Mouse (Mus musculus): ENCODE measurements around the gene Mrtfb. TPM values are rescaled to one million over a fixed set of nuclear protein-coding genes. Genes with fewer than 3 reads are reported as not detected.
A peak's percentile ranks its signal among the peaks of the same experiment; 100 is the strongest.

The Mrtfb gene
- polyA plus RNA-seq, 1 experiment from 2014 or later: 19.1 TPM

DNA sequence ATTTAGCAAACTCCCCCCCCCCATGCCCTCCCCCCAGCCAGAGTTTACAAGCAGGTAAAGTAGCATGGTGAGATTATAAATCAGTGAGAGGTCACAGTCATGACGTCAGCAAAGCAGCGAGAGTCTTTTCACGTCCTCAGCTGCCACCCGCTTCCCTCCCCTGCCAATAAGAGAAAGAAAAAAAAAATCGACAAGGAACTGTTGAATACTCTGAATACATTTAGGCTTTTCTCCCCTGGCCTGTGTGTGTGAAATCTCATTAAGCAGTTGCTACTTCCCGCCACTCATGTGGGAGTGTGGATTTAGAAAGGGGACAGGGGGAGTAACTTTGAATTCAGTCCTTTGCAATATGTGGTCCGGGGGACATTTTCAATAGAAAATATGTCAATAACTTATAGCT, 194.6 kb downstream of the Mrtfb start:
- Histone ChIP-seq H3K27ac (ENCODE audit: low read depth, low read length) (no peak overlapping the region), H3K4me2 (no peak overlapping the region), H3K27me3 (ENCODE audit: control insufficient read depth, insufficient read depth, low read length) (peaks cover 31% of the 10 kb centered on the region), H3K4me3 (ENCODE audit: low read depth, low read length) (no peak overlapping the region), H3K9ac (ENCODE audit: low read length) (no peak overlapping the region), H3K4me1 (ENCODE audit: control insufficient read depth, insufficient read depth, low read length) (peaks cover 43% of the 10 kb centered on the region), H3K9me3 (ENCODE audit: control insufficient read depth, low read length) (no peaks in the 10 kb centered on the region), H3K36me3 (ENCODE audit: control insufficient read depth, insufficient read depth, low read length) (no peaks in the 10 kb centered on the region)
- peak; percentile 87 for DNase-seq (ENCODE audit: low spot score, missing footprints)
- 7% methylated on average over 7 of the region's 7 CpGs for WGBS
- ATAC-seq (ENCODE audit: low FRiP score): no peak

DNA sequence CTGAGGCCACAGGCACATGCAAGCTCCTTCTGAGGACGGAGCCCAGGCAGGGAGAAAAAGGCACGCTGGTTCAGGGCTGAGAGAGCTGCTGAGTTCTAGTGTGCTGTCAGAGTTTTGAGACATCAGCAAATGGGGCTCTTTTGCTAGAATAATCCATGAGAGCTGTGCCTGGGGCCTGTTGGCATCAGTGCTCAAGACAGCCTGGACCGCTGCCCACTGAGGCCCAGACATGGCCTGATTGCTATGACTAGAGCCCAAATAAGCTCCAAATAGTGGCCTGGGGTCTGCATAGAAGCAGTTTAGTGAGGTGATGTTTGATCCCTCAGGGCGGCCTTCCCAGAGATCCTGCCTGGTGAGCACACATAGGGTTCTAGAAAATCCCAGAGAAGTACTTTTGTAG, 195.7 kb downstream of the Mrtfb start:
- DNase-seq (ENCODE audit: low spot score, missing footprints): peak; percentile 75
- ATAC-seq (ENCODE audit: low FRiP score): no peak
- H3K36me3 ChIP-seq (ENCODE audit: control insufficient read depth, insufficient read depth, low read length): no peaks in the 10 kb centered on the region
- H3K27ac ChIP-seq (ENCODE audit: low read depth, low read length): no peak overlapping the region
- peaks cover 22% of the 10 kb centered on the region for H3K27me3 ChIP-seq (ENCODE audit: control insufficient read depth, insufficient read depth, low read length)
- 77% methylated on average over 4 of the region's 4 CpGs for WGBS
- no peak overlapping the region for H3K4me2 ChIP-seq
- no peak overlapping the region for H3K4me3 ChIP-seq (ENCODE audit: low read depth, low read length)
- H3K4me1 ChIP-seq (ENCODE audit: control insufficient read depth, insufficient read depth, low read length): peaks cover 40% of the 10 kb centered on the region
- H3K9ac ChIP-seq (ENCODE audit: low read length): no peak overlapping the region
- H3K9me3 ChIP-seq (ENCODE audit: control insufficient read depth, low read length): no peaks in the 10 kb centered on the region

DNA sequence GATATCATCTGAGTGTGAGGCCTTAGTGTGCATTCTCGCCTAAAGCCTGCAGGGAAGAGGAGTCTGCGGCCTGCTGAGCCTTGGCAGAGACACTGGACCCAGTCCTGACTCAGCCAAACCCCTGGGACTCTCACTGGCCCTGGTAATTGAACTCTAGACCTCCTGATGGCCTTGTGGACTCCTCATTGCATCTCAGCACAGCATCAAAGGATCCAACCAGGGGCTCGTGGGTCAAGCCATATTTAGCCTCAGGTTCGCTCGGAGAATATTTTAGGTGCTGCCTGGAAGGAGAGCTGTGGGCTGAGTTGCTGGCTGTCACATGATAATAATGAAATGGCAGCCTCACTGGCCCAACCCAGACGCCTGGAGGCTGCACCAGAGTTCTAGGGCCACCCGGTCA, 196.4 kb downstream of the Mrtfb start:
- Histone ChIP-seq H3K4me3 (ENCODE audit: low read depth, low read length) (no peak overlapping the region), H3K4me1 (ENCODE audit: control insufficient read depth, insufficient read depth, low read length) (peaks cover 38% of the 10 kb centered on the region), H3K9me3 (ENCODE audit: control insufficient read depth, low read length) (no peaks in the 10 kb centered on the region), H3K27me3 (ENCODE audit: control insufficient read depth, insufficient read depth, low read length) (peaks cover 22% of the 10 kb centered on the region), H3K4me2 (no peak overlapping the region), H3K9ac (ENCODE audit: low read length) (no peak overlapping the region), H3K36me3 (ENCODE audit: control insufficient read depth, insufficient read depth, low read length) (no peaks in the 10 kb centered on the region), H3K27ac (ENCODE audit: low read depth, low read length) (no peak overlapping the region)
- WGBS: 87% methylated on average over 7 of the region's 7 CpGs
- ATAC-seq (ENCODE audit: low FRiP score) (no peak), DNase-seq (ENCODE audit: low spot score, missing footprints) (peak; percentile 75)

DNA sequence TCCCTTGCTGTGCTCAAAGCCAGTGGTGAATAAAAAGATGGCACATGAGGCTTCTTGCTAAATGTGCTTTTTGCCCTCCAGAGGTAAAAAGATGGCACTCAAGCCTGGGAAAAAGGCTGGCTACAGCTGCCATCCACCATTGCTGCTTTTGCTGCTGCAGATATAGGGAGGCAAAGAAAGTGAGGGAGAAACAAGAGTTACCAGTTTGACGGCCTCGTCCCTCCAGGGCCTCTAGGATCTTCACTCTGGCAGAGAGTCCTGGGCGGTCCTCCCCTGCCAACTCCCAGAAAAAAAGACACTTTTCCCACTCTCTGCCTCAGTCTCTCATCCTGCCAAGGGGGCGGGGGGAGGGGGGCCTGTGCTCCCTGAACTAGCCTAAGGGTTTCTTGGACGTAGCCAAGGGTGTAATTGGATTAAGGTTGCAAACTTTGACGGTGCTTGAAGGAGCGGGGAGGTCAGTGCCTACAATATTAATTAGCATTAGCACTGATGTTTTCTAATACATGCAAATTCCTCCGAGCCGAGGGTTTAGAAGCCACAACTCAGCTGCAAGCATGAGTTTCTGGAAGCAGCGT, 197.8 kb downstream of the Mrtfb start:
- Histone ChIP-seq H3K9me3 (ENCODE audit: control insufficient read depth, low read length) (no peaks in the 10 kb centered on the region), H3K27ac (ENCODE audit: low read depth, low read length) (no peak overlapping the region), H3K4me3 (ENCODE audit: low read depth, low read length) (no peak overlapping the region), H3K4me1 (ENCODE audit: control insufficient read depth, insufficient read depth, low read length) (peaks cover 31% of the 10 kb centered on the region), H3K36me3 (ENCODE audit: control insufficient read depth, insufficient read depth, low read length) (no peaks in the 10 kb centered on the region), H3K4me2 (no peak overlapping the region), H3K27me3 (ENCODE audit: control insufficient read depth, insufficient read depth, low read length) (peaks cover 11% of the 10 kb centered on the region; the same call in 1 of the 2 replicates), H3K9ac (ENCODE audit: low read length) (no peak overlapping the region)
- WGBS: 12% methylated on average over 10 of the region's 10 CpGs
- DNase-seq (ENCODE audit: low spot score, missing footprints) (peak; percentile 88), ATAC-seq (ENCODE audit: low FRiP score) (peak; percentile 72)

DNA sequence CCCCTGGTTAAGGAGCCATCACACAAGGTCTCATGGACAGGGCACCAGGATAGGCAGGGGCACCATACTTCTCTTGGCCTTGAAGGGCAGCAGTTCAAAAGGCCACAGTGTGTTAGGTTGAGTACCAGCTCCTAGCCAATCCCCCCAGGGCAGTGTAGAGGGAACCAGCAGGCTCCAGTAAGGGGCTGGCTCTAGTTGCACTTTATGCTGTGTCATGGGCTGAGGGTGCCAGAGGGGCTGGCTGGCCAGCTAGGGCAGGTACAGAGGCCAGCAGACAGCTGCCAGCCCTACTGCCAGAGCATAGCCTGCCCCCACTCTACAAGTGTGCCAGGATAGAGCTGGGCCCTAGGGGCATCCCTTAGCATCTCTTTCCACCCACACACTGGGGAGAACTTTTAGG, 199.3 kb downstream of the Mrtfb start:
- no peak overlapping the region for H3K9ac ChIP-seq (ENCODE audit: low read length)
- DNase-seq (ENCODE audit: low spot score, missing footprints) (peak; percentile 31), ATAC-seq (ENCODE audit: low FRiP score) (no peak)
- no peaks in the 10 kb centered on the region for H3K9me3 ChIP-seq (ENCODE audit: control insufficient read depth, low read length)
- no peaks in the 10 kb centered on the region for H3K36me3 ChIP-seq (ENCODE audit: control insufficient read depth, insufficient read depth, low read length)
- H3K27ac ChIP-seq (ENCODE audit: low read depth, low read length): no peak overlapping the region
- no peaks in the 10 kb centered on the region for H3K27me3 ChIP-seq (ENCODE audit: control insufficient read depth, insufficient read depth, low read length)
- no peak overlapping the region for H3K4me3 ChIP-seq (ENCODE audit: low read depth, low read length)
- H3K4me1 ChIP-seq (ENCODE audit: control insufficient read depth, insufficient read depth, low read length): peaks cover 18% of the 10 kb centered on the region
- no peak overlapping the region for H3K4me2 ChIP-seq

DNA sequence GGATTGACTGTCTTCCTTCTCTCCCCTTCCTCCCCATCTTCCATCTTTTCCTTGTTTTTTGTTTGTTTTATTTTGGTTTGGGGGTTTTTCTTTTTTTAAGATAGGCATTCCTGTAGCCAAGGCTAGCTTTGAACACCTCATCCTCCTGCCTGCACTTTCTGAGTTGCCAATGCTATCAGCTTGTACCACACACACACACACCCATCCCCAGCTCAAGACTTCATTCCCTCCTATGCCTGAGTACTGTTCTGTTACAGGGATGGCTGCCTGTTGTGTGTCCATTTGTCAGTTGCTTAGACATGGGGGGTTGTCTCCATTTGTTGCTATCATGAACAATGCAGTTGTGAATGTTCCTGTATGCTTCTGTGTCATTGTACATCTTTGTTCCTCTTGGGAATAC, 202.3 kb downstream of the Mrtfb start:
- Histone ChIP-seq H3K9me3 (ENCODE audit: control insufficient read depth, low read length) (no peaks in the 10 kb centered on the region), H3K4me3 (ENCODE audit: low read depth, low read length) (no peak overlapping the region), H3K4me2 (no peak overlapping the region), H3K27me3 (ENCODE audit: control insufficient read depth, insufficient read depth, low read length) (no peaks in the 10 kb centered on the region), H3K4me1 (ENCODE audit: control insufficient read depth, insufficient read depth, low read length) (peaks cover 8% of the 10 kb centered on the region; the same call in 1 of the 2 replicates), H3K36me3 (ENCODE audit: control insufficient read depth, insufficient read depth, low read length) (no peaks in the 10 kb centered on the region), H3K27ac (ENCODE audit: low read depth, low read length) (no peak overlapping the region), H3K9ac (ENCODE audit: low read length) (no peak overlapping the region)
- ATAC-seq (ENCODE audit: low FRiP score) (no peak), DNase-seq (ENCODE audit: low spot score, missing footprints) (no peak)

DNA sequence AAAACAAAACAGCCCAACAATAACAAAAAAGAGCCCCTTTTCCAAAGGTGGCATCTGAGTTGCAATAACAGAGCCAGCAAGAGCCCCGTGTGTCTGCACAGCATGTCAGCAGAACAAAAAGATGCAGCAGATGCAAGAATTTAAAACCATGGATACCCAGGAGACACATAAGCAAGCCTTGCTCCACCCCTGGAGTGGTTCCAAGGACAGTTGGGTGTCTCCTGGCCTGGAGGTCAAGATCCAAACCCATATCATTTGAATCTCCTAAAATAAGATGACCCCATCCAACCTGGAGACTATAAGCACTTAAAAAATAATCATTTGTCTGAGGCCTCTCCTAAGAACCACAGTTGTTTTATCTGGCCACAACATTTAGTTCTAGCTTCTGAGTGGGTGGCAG, 203.8 kb downstream of the Mrtfb start:
- peaks cover 5% of the 10 kb centered on the region; the same call in 1 of the 2 replicates for H3K4me1 ChIP-seq (ENCODE audit: control insufficient read depth, insufficient read depth, low read length)
- no peak overlapping the region for H3K9ac ChIP-seq (ENCODE audit: low read length)
- H3K9me3 ChIP-seq (ENCODE audit: control insufficient read depth, low read length): no peaks in the 10 kb centered on the region
- H3K27ac ChIP-seq (ENCODE audit: low read depth, low read length): no peak overlapping the region
- no peaks in the 10 kb centered on the region for H3K27me3 ChIP-seq (ENCODE audit: control insufficient read depth, insufficient read depth, low read length)
- ATAC-seq (ENCODE audit: low FRiP score): no peak
- no peaks in the 10 kb centered on the region for H3K36me3 ChIP-seq (ENCODE audit: control insufficient read depth, insufficient read depth, low read length)
- no peak overlapping the region for H3K4me2 ChIP-seq
- DNase-seq (ENCODE audit: low spot score, missing footprints): peak; percentile 26
- no peak overlapping the region for H3K4me3 ChIP-seq (ENCODE audit: low read depth, low read length)
- WGBS: 55% methylated on average over 1 of the region's 1 CpGs

DNA sequence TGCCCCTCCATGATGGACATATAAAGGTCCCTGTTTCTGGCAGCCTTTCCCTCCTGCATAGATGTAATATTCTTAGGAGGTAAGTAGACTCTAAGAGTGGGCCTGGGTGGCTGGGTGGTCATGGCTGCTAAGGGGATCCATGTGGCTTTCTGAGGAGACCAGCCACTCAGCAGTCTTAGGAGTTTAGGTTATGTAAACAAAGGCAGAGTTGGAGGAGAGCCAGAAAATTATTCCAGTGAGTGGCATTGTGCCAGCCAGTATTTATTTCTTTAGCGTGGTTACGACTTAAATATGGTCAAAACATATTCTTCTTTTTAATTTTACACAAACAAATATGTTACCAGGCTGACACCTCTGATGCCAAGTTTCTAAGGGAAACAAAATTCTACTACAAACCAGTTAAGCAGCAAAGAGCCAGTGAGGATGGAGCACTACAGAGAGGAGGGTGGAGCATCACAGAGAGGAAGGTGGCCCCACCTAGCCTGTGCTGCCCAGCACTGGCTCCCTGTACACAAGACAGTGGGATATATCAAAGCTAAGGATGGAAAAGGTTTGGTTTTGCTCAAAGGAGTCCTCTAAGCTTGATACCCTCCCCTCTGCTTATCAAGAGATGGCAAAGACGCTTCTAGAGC, 204.6 kb downstream of the Mrtfb start:
- Histone ChIP-seq H3K36me3 (ENCODE audit: control insufficient read depth, insufficient read depth, low read length) (no peaks in the 10 kb centered on the region), H3K9me3 (ENCODE audit: control insufficient read depth, low read length) (no peaks in the 10 kb centered on the region), H3K4me2 (no peak overlapping the region), H3K4me1 (ENCODE audit: control insufficient read depth, insufficient read depth, low read length) (peaks cover 5% of the 10 kb centered on the region; the same call in 1 of the 2 replicates), H3K27me3 (ENCODE audit: control insufficient read depth, insufficient read depth, low read length) (no peaks in the 10 kb centered on the region), H3K9ac (ENCODE audit: low read length) (no peak overlapping the region), H3K27ac (ENCODE audit: low read depth, low read length) (no peak overlapping the region), H3K4me3 (ENCODE audit: low read depth, low read length) (no peak overlapping the region)
- ATAC-seq (ENCODE audit: low FRiP score) (no peak), DNase-seq (ENCODE audit: low spot score, missing footprints) (peak; percentile 56)
- WGBS: 80% methylated on average over 3 of the region's 3 CpGs

DNA sequence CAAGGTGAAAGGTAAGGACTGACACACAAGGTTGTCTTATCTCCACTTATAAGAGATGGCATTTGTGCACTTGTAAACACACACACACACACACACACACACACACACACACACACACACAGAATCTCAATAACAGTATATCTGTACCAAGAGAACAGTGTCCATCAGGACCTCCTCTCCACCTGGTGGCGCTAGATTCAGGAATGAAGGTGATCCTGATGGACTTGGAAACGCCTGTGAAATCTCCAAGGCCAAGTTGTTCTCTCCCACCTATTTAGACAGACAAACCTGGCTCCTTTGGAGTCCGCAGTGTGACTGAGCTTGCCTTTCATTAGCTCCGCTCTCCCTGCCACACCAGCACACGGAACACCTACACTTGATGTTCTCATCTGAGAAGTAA, 208.4 kb downstream of the Mrtfb start:
- Histone ChIP-seq H3K27me3 (ENCODE audit: control insufficient read depth, insufficient read depth, low read length) (no peaks in the 10 kb centered on the region), H3K9me3 (ENCODE audit: control insufficient read depth, low read length) (no peaks in the 10 kb centered on the region), H3K36me3 (ENCODE audit: control insufficient read depth, insufficient read depth, low read length) (no peaks in the 10 kb centered on the region), H3K4me1 (ENCODE audit: control insufficient read depth, insufficient read depth, low read length) (peaks cover 5% of the 10 kb centered on the region; the same call in 1 of the 2 replicates), H3K27ac (ENCODE audit: low read depth, low read length) (no peak overlapping the region), H3K4me3 (ENCODE audit: low read depth, low read length) (no peak overlapping the region), H3K9ac (ENCODE audit: low read length) (no peak overlapping the region), H3K4me2 (no peak overlapping the region)
- ATAC-seq (ENCODE audit: low FRiP score) (no peak), DNase-seq (ENCODE audit: low spot score, missing footprints) (peak; percentile 74)
- WGBS: 82% methylated on average over 5 of the region's 5 CpGs
